Mouse (Mus musculus): ENCODE data around the gene Ubqln4. TPM values are rescaled to one million over a fixed set of nuclear protein-coding genes. Genes with fewer than 3 reads are reported as not detected.

The Ubqln4 gene
- total RNA-seq, 1 experiment from 2014 or later = 47.1 TPM

DNA sequence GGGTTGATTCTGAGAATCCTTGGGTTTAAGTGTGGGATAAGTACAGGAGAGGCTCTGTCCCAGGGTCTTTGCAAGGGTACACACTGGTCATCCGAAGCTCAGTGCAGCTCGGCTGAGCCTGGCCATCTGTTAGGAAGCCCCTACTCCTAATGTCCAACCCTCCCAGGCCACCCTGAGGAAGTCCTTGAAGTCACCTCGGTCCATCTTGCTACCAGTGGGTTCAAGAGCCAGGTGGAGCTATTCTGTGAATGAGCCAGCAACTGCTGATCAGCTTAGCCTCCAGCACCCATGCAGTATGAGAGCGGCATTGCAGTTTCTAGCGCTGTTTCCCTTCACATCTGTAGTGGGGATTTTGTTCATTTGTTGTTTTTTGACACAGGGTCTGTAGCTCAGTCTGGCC lies 13.5 kb upstream of the Ubqln4 start:
- no peak for ATAC-seq (replicated peaks; ENCODE audit: low read depth, poor library complexity, severe bottlenecking)

DNA sequence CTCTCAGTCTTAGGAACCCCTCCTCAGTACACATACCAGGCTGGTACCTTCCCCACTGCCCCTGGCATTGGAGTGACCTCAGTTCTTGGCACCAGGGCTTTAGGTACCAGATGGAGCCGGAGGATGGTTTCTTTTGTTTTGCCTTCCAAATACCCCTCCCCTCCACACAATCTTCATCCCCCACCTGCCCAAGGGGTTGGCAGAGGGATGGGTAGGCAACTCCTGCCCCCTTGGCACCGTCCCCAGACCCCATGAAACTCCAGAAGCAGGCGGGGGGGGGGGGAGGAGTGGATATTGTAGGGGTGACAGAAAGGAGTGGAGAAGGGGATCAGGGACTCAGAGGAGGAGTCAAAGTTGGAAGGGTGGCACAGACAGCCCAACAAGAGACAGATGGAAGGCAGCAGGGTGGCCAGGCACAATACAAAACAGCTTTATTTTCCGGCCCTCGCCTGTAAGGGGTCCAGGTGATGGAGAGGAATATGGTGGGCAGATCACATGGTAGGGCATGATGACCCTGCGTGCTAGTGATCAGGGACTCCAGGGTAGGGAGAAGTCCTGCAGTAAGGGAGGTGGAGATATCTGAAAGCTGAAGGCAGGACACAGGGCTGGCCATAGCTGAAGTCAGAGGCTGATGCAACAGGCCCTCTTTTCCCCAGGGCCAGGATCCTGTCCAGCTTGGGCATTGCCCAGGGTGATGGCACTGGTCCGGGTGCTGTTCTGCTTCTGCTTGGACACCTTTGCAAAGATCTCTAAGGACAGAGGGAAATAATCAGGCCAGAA lies 11.7 kb upstream of the Ubqln4 start:
- no peak for ATAC-seq (replicated peaks; ENCODE audit: low read depth, poor library complexity, severe bottlenecking)

DNA sequence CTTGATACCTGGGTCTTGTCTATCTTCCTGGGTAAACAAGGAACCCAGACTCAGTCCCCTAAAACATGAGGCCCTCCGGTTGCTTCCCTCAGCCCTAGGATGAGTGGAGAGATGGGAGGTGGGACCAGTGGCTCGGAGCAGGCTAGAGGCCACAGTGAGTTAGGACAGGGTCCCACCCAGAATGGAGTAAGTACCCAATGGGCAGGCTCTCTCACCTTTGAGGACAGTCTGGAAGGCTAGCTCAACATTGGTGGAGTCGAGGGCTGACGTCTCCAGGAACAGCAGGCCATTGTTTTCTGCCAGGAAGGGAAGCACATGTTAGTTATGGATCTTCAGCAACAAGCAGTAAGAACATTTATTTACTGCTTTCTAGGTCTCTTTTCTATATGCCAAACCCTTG lies 11.1 kb upstream of the Ubqln4 start:
- ATAC-seq (replicated peaks; ENCODE audit: low read depth, poor library complexity, severe bottlenecking) = no peak

DNA sequence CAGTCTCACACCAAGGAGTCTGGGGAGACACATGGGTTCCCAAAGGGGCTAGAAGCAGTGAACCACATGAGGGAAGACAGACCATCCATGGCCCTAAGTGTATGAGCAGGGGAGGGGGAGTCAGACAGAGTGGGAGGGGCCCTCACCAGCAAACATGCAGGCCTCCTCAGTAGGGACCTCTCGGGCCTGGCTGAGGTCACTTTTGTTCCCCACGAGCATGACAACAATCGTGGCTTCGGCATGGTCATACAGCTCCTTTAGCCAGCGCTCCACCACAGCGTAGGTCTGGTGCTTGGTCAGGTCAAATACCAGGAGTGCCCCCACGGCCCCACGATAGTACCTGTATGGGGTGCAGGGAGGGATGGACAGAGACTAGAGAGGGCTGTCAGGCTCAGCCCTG lies 10.4 kb upstream of the Ubqln4 start:
- no peak for ATAC-seq (replicated peaks; ENCODE audit: low read depth, poor library complexity, severe bottlenecking)

DNA sequence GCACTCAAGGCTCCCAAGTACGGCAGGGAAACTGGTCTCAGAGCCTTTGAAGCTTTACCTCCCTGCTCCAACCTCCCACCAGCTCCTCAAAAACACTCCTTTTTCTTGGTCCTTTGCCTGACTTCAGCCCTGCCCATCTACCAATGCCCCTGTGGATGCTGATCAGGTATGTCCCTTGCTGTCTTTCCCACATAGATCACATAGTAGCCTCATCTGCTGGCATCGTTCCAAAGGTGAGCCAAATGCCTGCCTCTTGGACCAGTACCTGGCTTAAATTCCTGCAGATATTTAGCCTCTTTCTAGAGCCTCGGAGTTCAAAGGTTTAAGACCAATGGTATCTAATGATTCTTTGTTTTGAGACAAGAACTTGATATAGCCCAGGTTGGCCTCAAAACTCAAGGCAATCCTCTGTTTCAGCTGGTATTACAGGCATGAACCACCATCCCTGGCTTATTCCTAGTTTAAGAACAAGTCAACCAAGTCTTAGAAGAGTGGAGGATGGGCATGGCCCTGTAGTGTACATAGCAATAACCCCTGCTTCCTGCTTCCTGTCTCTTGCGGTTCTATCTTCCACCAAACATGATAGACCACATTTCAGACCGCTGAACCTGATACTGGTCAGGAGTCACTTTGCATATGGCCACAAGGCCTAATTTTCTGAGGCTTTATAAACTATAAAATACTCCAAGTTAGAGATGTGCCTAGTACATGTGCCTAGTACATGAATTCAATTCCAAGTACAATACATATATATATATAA lies 9.7 kb upstream of the Ubqln4 start:
- ATAC-seq (replicated peaks; ENCODE audit: low read depth, poor library complexity, severe bottlenecking) = peak; percentile 50

DNA sequence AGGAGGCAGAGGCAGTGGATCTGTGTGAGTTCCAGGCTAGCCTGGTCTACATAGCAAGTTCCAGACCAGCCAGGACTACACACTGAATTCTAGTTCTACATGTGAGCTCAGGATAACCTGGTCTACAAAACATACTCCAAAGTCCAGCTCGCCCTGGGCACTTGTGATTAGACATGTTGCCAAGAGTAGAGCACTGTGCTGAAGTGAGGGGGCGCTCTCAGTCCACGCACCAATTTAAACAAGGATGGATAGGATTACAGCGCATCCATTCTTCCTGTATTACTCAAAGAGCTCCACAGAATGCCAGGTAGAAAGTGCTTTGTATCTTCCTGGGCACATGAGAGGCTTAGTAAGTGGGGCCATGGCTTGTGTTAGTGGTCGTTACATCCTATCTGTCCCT lies 9.0 kb upstream of the Ubqln4 start:
- ATAC-seq (replicated peaks; ENCODE audit: low read depth, poor library complexity, severe bottlenecking) = 0 out of 2 replicates have a peak, but pooled peaks have one; percentile 30

DNA sequence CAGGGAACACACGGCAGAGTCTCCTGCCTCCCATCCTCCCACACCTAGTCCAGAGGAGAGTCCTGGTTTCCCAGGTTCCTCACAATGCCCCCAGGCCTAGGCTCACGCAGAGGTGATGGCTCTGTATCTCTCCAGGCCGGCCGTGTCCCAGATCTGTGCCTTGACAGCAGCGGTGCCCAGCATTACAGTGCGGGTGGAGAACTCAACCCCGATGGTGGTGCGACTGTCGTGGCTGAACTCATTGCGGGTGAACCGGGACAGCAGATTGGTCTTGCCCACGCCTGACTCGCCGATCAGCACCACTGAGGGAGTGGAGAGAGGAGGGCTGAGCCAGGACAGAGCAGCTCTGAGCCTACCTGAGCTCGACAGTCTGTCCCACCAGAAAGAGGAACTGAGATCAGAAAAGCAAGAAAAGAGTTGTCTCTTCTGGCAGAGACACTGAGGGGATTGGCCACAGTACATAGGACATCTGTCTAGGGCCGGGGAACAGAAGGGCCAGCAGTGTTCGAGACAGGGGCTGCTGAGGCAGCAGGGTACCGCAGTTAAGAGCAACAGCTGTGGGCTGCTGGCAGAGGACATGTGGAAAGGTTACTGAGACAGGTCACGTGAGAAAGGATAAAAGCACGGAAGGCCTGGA lies 8.5 kb upstream of the Ubqln4 start:
- ATAC-seq (replicated peaks; ENCODE audit: low read depth, poor library complexity, severe bottlenecking) = peak; percentile 54

DNA sequence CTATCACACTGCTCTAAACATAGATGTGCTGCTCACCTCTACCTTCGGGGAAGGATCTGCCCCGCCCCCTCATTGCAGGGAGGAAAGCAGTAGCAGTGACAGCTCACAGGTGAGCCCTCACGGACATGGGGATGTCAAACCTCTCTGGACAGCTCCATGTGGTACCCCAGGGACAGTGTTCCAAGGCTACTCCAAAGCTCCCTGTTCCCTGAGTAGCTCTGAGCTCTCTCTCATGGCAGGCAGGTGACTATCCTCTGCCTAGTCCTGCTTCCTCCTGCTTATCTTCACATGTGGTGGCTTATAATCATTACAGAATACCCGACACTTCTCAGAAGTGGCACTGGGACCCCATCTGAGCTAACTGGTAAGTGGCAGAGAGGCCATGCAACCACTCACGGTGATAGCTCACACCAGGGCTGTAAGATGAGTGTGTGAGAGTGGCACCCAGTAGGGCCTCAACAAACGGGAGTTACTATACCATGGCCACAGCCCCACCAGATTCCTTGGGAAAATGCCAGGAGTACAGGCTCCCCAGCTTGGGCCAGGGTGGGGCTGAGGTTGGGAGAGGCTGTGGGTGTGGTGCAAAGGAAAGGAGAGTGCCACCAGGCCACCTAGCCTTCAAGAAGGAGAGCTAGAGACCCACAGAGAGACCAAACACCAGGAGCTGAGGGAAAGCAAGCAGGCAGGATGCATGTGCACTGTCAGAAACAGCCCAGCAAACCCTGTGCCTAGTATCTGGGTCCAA lies 6.7 kb upstream of the Ubqln4 start:
- no peak for ATAC-seq (replicated peaks; ENCODE audit: low read depth, poor library complexity, severe bottlenecking)

DNA sequence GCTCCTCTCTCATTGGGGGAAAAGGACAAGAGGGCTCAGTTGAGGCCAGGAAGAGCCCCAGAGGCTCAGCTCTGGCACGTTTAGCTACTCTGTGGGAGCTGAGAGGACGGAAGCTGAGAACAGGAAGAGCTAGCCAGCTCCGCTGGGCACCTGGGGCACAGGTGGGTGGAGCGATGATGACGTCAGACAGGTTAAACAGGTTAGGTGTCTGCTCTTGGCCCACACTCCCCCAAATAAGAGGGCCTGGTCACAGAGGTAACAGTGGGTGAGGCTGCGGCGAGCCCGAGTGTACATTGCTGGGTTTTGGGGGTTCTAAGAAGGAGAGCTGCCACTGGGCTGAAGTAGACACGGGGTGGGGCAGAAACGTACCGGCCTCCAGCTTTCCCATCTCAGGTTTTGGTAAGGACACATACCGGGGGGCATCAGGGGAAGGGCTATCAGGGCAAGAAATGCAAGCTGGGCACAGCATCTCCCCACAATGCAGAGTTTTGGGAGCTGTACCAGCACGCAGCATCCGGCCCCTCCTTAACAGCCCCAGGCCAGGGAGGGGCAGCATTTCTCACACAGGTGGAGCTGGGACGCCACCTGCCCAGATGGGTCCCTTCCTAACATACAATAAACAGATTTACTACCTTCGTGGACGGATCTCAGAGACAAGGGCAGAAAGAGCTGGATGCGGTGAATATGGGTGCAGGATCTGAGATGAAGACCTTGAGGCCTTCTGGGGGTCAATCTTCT lies 5.2 kb upstream of the Ubqln4 start, which contains the start of gene Rab25:
Rab25 (minus strand) TSS at position 121 of the 738 bp plus-strand sequence.
- no peak for ATAC-seq (replicated peaks; ENCODE audit: low read depth, poor library complexity, severe bottlenecking)

DNA sequence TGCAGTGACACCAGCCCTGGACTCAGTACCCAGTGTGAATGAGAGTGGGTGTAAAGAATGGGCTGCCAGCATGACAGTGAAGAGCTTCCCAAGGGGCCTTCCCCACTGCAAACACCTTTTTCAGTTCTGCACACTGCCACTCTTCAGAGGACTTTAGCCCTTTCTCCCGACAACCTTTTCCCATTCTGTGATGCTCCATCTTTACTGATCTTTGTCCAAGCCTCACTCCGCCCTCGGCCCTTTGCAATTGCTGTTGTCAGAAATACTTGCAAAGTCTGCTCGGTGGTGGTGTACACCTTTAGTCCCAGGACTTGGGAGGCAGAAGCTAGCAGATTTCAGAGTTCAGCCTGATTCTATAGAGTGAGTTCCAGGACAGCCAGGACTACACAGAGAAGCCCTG lies 2.0 kb upstream of the Ubqln4 start:
- ATAC-seq (replicated peaks; ENCODE audit: low read depth, poor library complexity, severe bottlenecking) = no peak

DNA sequence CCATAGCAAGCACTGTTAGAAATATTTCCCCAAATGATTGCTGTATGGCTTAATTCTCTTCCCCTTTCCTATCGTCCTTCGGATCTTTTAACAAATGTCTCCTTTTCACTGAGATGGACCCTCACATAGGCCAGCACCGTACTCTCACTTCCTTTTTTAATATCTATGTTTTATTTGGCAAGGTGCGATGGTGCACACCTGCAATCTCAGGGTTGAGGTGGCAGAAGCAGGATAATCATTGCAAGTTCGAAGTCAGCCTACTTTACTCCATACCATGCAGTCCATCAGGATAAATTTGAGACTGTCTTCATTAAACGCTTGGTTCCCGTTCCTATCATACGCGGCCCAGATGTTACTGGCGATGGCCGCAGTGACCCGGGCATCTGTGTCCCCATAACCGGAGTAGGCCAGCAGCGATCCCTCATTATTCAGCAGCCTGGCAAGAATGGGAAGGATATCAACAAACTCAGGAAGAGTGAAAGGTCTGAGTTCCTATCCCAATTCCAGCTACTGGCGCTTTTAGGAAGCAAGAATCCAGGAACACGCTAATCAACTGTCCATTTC lies 1.4 kb upstream of the Ubqln4 start:
- no peak for ATAC-seq (replicated peaks; ENCODE audit: low read depth, poor library complexity, severe bottlenecking)

DNA sequence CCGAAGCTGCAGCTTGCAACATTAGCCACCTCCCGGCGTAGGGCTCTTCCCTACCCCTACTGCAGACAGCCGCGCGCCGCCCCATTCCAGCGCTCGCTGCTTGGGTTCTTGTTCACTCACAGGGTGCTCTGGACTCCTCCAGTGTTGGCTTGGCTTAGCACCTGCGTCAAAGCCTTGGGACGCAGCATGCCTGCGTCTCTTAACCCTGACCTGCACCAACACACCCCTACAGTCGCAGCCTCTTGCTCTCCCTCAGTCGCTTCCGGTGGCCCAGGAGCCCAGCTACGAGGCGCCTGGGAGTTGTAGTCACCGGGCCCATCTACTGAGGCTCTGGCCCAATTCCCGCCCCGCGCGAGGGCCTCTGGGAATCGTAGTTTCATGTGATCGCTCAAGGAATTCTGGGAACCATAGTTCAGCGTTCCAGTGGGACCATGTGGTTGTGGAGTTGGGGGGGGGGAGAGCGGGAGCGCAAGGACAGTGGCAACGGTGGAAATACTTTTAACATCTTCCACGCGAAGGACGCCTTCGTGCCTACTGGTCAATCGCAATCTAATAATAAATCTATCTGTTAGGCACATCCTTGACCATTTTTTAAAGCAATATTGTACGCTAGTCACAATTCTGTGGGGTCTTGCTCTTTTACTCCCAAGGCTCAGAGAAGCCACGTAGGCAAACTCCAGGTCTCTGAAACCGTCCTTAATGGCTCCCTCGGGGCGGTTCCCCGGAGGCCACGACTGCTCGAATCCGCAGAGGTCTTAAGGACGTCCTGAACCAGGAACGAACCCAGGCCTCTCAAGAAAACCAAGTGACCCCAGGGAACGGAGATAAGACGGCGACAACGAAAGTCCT lies 658 bp upstream of the Ubqln4 start, which contains the start of gene Lamtor2:
Lamtor2 (minus strand) TSS at position 399 of the 849 bp plus-strand sequence.
- peak; percentile 84 for ATAC-seq (replicated peaks; ENCODE audit: low read depth, poor library complexity, severe bottlenecking)

DNA sequence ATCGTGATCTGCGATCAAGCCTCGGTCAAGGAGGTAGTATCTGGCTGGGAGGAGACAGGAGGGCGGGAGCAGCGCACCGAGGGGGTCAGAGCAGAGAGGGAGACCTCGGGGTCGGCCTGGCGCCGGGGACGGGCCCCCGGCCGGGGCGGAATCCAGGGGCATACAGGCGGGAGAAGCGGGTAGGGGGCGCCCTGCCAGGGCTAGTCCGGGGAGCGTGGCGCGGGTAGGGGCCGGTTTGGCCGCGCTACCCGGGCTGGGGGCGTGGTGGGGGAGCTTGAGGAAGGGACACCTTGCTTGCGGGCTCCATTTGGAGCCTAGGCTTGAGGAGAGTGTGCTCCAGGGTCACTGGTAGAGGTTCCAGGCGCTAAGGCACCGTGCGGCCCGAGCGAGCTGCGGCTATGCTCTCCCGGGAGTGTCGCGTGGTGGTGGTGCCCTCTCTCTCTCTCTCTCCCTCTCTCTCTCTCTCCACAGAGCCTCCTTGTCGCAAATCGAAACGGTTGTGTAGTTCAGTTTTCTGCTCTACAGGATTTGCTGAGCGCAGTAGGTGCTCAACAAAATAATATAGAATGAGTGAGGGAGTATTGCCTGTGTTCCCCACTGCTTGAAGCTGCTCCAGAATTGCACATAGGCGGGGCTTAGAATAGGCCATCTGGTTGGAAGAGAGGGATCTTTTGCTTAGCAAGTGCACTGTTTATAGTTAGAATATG lies 475 bp downstream of the Ubqln4 start:
- peak; percentile 14; the same call in 1 of the 2 replicates for ATAC-seq (replicated peaks; ENCODE audit: low read depth, poor library complexity, severe bottlenecking)

DNA sequence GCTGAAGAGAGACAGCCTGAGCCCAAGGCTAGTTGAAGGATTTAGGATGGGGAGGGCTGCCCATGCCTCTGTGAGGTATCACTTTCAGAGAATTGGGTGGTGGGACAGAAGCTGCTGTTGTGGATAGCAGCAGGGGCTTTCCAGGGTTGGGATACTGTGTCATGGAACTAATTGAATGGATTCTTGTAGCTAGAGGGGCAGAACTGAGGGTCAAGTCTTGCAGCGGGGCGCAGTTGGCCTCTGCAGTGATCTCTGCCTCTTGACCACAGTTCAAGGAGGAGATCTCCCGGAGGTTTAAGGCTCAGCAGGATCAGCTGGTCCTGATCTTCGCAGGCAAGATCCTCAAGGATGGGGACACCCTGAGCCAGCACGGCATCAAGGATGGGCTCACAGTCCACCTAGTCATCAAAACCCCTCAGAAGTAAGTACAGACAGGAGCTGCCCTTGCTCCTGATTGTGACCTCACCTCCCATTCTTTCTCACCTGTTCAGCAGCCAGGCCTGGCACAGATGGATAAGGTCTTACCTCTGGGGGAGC lies 1.6 kb downstream of the Ubqln4 start:
- no peak for ATAC-seq (replicated peaks; ENCODE audit: low read depth, poor library complexity, severe bottlenecking)

DNA sequence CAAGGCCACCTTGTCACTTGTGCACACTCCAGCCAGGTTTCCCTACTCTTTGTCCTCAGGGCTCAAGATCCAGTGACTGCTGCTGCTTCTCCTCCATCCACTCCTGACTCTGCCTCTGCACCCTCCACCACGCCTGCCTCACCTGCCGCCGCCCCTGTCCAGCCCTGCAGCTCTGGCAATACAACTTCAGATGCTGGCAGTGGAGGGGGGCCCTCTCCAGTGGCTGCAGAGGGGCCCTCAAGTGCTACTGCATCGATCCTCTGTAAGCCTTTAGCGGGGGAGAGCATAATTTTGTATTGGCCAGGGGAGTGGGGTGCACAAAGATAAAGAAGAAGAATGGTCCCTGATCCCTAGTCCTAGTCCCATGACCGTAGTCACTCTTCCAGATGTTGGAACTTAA lies 2.2 kb downstream of the Ubqln4 start:
- no peak for ATAC-seq (replicated peaks; ENCODE audit: low read depth, poor library complexity, severe bottlenecking)

DNA sequence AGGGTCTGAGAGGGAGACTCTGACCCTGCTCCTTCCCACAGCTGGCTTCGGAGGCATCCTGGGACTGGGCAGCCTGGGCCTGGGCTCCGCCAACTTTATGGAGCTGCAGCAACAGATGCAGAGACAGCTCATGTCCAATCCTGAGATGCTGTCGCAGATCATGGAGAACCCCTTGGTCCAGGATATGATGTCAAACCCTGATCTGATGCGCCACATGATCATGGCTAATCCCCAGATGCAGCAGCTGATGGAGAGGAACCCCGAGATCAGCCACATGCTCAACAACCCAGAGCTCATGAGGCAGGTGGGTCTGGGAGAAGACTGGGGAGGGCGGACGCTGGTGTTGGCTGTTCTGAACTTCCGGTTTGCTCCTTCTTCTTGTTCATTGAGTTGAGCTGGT lies 3.1 kb downstream of the Ubqln4 start:
- no peak for ATAC-seq (replicated peaks; ENCODE audit: low read depth, poor library complexity, severe bottlenecking)

DNA sequence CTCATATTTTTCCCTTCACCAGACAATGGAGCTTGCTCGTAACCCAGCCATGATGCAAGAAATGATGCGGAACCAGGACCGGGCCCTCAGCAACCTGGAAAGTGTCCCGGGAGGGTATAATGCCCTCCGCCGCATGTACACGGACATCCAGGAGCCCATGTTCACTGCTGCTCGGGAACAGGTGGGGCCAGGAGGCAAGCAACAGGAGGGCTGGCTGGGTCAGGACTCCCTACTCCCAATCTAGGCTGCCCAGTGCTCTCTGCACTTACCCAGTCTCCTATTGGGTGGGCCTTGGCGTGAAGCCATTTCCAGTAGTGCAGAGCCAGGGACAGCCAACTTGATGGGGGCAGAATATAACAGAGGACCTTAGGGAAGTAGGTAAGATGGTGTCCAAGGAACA lies 6.0 kb downstream of the Ubqln4 start:
- ATAC-seq (replicated peaks; ENCODE audit: low read depth, poor library complexity, severe bottlenecking) = no peak

All from common myeloid progenitor, adult 5-6 weeks (primary cell).